Mouse (Mus musculus): ENCODE data around the gene Cd163.
"Not testable (repeated sequence)": the region's sequence is repeated elsewhere in the genome, so short reads cannot be mapped to it uniquely, and the experiment has no call there.

Cd163 gene

DNA sequence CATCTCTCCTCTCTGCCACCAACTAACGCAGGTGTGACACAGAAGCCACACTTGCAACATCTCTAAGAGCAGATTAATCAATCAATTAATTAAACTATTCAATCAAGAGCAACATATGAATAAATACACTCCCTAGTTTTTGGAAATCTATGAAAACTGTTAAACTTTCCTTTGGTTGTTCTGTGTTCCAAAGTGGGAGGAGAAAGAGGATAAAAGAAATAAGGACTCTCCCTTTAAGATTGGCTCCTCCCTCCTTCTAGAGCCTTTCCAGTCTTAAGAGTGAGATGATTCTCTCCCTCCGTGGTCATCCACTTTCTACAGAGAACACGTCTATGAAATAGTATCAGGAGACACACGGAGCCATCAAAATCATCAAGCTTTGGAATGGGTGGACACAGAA is at the start of gene Cd163:
Gene Cd163 (plus strand): TSS at position 301 of the 400 bp plus-strand sequence.
- no peak for DNase-seq

DNA sequence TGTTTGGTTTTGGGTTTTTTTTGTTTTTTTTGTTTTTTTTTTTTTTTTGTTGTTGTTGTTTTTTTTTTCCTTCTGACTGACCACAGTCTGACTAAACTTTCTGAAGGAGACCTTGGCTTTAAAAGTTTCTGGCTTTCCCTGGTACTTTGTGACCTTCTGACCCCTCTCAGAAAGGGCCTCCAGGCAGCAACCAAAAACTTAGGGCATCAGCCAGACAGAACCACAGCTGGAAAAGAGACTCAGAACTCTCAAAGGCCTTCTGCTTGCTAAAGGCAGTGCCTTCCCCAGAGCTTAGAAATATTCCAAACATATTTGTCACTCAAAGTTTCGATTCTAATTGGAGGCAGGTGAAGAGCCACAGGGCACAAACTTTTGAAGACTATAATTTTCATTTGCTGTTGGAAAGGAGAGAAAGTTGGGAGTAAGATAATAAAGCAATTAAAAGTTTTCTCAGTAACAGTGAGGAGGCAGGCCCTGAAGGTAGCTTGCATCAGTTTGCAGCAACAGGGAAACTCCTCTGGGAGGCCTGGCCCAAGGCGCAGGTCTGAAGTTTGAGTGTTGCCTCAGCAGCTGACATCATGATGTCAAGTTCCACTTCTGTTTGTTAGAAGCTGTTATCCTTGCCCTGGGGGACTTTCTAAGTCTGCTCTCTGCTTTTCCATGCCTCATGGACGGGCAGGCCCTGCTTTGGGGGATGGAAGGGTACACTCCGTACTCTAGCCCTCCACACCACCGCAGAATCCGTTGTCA is 48.6 kb upstream of the Cd163 start:
- no peak for DNase-seq

DNA sequence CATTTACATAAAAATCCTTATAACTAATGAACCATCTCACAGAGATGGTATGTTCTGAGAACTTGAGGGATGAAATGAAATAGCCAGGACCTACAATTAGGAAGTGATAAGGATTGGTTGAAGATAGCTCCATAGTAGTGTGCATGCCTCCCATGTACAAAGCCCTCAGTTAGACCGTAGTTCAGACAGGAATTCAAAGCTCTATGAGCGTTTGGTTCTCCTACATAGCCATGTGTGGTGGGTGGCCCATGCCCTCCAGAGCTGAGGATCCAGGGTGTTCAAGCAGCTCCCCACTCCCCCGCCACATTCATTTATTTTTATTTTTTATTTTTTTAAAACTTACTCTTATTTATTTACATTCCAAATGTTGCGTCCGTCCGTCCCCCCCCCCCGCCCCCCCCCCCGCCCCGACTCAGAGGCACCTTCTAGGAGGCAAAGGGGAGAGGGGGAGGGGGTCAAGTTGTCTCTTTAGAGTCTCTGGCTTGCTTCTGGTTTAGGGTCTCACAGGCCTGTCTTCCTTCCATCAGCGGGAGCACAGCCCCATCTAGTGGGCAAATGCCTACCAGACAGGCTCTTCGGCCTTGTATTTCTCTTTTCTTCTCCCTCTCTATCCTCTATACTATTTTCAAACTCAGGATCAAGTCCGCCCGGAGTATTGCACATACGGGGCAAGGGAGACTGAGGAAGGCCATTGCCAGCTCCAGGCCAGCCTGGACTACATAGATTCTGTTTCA is 44.1 kb upstream of the Cd163 start:
- DNase-seq = peak; percentile 27

DNA sequence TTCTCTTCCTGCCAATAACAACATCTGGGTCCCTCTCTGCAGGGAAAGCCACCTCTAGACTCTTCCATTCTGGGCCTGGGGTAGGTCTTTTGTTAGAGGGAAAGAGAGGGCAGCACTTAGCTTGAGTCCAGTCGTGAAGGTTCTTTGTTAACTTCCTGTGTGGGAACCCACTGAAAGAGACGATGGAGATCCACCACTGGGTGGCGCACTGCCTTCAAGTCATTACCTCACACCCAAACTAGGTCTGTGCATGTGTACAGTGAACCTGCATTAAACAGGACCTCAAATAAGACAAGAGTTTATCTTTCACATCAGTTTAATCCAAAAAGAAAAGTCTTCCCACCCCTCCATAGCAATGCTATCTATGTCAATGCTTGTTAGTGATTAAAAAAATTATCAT is 41.8 kb upstream of the Cd163 start:
- peak; percentile 37 for DNase-seq

DNA sequence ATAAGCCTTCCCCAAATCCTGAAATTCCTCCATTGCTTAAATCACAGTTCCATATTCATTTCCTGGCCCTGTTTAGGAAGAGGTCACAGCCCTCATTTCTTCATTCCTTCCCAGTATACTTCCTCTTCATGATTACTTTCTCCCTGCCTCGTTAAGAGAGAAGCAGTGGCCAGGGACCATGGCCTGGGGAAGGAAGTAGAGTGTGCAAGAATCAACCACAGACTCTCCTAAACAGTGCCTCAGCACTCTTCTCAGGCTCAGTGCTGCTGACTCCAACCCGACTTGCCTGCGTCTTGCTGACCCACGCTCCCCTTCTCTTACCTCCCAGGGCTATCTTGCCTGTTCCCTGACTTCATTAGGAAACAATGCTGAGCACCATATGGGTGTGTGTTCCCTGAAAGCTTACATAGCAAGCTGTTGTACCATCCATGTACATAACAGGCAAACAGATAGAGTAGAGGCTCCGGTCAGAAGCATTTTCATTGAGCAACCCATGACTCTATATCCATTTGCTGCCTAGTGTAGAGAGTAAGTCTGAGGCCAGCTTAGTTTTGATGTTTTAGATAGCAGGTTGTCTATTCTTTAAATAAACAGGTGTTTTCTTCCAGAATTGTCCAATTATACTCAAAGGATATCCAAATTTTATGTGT is 31.1 kb upstream of the Cd163 start:
- DNase-seq = no peak

DNA sequence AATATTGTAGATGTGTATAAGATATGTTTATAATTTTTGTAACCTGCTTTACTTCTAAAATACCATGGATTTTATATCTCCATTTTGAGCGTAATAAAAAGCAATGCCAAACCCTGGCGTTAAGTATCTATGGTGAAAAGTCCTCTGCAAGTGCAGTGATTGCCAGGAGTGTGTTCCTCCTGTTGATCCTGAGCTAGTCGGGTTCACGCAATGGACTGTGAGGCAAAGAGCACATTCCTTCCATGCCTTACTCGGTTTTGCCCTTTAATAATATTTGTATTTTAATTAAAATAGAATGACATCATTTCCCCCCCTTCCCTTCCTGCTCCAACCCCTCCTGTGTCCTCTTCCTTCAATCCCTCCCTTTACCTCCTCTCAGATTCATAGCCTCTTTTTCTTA is 26.8 kb upstream of the Cd163 start:
- no peak for DNase-seq

DNA sequence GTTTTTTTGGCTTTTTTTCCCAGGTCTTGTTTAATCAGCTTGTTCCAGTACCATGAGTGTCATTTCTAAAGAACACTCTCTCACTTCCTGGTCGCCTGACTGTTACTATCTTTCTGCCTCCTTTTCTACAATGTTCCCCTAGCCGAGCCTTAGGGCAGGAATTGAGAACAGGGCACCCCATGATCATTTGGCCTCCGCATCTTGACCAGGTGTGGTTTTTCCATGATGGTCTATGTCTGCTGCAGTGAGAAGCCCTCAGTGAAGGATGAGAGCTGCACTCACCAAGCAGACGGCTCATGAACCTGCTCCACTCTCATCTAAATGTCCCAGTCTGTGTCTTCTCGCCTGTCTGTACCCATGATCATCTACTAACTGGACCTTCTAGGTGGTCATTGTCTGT is 26.2 kb upstream of the Cd163 start:
- DNase-seq = no peak

DNA sequence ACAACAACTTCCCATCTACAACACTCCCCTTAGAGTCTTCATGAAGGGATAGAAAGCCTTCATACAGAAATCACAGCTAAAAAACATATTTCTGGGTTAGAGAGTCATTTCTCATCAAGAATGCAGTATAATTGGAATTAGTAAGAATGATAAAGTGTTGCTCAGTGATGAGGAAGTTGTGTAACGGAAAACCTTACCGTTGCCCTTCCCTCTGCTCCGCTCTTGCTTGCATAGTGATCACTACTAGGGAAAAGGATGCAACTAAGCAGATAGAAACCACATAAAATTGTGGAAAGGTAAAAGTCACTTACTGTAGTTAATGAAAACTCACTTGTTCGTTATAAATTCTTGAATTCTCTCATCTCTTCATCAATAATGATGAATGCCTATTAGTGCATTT is 21.7 kb upstream of the Cd163 start:
- DNase-seq = no peak

DNA sequence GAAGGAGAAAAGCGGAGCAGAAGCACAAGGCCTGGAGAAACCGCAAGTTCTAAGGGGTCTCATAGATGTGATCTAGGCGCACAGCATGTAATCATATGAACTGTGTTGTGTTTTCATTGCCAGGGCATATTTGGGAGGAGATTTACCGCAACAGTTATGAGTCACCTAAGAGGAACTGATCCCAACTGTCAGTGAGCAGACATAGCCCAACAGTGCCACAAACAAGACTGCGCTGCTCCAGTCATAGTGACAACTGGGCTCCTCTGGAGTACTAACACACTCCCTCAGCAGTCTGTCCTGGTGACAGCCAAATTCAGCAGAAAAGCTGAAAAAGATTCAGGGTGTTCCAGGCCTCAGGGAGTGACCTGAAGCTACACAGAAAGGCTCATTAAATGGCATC is 7.1 kb upstream of the Cd163 start:
- DNase-seq = not testable (repeated sequence)

DNA sequence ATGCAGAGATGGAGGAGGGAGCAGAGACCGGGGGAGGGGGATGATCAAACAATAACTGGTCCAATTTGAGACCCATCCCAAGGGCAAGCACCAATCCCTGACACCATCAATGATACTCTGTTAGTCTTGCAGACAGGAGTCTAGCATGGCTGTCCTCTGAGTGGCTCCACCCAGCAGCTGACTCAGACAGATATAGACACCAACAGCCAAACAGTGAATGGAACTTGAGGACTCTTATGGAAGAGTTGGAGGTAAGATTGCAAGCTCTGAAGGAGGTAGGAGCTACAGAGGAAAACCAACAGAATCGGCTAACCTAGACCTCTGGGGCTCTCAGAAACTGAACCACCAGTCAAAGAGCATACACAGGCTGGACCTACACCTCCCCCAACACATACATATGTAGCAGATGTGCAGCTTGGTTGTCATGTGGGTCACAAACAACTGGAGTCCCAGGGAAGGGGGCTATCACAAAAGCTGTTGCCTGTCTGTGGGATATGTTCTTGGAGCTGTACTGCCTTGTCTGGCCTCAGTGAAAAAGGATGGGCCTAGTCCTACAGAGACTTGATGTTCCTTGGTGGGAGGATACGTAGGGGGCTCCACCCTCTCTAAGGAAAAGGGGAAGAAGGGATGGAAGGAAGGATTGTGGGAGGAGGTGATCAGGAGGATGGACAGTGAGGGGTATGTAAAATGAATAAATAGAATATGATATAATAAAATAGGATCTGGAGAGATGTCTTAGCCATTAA is 2.8 kb upstream of the Cd163 start:
- DNase-seq = no peak

DNA sequence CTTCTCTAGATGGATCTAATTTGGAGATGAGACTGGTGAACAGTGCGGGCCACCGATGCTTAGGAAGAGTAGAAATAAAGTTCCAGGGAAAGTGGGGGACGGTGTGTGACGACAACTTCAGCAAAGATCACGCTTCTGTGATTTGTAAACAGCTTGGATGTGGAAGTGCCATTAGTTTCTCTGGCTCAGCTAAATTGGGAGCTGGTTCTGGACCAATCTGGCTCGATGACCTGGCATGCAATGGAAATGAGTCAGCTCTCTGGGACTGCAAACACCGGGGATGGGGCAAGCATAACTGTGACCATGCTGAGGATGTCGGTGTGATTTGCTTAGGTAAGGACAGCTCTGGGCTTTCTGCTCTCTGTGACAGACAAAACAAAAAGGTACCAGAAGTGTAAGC is 4.5 kb downstream of the Cd163 start:
- DNase-seq = peak; percentile 8

DNA sequence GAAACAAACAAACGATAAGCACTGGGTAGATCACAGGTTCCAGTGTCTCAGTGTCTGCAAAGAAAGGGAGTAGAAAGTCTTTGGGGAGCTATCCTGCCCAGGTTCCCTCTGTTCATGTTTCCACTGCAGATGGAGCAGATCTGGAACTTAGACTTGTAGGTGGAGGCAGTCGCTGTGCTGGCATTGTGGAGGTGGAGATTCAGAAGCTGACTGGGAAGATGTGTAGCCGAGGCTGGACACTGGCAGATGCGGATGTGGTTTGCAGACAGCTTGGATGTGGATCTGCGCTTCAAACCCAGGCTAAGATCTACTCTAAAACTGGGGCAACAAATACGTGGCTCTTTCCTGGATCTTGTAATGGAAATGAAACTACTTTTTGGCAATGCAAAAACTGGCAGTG is 7.8 kb downstream of the Cd163 start:
- DNase-seq = no peak

DNA sequence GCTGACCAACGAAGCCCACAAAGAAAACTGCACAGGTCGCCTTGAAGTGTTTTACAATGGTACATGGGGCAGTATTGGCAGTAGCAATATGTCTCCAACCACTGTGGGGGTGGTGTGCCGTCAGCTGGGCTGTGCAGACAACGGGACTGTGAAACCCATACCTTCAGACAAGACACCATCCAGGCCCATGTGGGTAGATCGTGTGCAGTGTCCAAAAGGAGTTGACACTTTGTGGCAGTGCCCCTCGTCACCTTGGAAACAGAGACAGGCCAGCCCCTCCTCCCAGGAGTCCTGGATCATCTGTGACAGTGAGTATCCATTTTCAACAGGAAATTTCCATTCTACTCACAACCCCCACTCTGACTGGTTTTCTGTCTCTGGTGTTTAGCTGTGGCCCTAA is 15.9 kb downstream of the Cd163 start:
- DNase-seq = no peak

DNA sequence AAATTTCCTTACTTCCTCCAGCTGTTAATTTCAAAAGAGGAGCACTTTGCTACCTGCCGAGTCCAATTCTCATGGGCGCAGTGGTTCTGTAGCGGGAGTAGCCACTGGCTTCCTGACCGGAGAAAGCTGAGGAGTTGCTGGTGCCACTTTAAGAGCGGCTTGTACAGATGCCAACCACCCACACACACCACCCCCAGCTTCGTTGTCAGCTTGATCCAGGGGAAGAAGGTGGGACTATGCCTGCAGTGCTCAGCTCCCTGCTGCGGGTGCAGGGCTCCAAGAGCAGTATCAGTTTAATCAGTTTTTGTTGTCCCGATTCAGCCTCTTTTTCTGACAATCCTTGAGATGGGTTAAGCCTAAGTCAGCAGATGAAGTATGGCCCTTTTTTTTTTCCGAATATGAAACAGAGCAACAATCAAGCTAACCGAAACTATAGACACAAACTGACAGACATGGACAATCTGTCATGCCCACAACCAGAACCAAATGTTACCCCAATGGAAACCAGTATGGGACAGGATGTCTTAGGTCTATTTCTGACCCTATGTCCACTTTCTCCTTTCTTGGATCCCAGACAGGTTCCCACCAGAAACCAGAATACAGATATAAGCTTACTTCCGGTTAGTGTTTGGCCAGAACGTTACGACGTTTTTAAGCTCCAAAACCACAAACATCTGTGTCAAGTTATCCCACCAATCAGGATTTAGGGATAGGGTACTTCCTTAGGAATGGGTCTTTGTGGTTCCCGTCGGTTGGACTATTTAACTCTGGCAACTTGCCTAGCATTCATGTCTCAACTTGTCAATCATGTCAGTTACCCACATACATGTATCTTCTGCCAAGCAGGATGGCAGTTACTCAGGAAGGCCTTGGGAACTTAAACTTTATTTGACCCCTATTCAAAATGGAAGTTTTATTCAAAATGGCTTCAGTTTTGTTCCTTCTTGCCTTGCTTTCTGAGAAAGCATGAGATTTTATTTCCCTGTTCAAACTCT is 17.3 kb downstream of the Cd163 start:
- DNase-seq = no peak

DNA sequence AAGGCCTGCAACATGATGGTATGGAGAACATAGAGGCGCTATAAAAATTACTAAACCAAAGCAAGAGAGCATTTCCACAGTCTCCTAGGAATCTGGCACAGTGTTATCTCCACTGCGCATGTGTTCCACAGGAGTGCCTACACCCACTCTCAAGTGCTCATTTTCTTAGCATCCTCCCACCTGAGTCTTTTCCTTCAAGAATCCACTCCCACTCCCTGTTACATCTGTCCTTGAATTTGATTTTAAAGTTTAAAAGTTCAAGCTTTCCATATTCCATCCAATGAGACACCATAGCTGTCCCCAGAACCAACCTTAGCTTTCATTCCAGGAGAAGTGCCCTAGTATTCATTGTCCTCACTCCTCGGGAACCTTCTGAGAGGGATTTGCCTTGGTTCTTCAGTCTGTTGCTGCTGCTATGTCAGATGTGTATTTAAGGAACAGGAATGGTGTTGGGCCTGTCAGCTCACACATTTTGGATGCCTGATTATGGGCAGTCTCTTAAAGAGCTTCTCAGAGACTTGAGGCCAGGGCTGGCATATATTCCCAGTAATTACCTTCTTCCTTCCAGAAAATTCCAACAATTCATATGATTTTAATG is 24.0 kb downstream of the Cd163 start:
- no peak for DNase-seq

DNA sequence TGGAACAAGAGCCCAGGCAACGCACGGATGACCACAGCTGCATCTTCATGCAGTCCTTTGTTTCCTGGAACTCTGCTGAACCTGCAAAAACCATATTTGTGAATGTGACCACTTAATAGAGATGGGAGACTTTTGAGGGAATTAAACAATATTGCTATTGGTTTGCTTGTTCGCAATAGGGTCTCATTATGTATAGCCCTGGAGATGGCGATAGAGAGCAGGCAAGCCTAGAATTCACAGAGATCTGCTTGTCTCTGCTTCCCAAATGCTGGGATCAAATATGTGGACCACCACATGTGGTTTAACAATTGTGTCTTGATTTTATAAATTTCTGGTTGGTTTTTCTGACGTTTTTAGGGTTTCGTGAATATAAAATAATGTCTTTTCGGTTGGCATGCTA is 25.2 kb downstream of the Cd163 start:
- no peak for DNase-seq

DNA sequence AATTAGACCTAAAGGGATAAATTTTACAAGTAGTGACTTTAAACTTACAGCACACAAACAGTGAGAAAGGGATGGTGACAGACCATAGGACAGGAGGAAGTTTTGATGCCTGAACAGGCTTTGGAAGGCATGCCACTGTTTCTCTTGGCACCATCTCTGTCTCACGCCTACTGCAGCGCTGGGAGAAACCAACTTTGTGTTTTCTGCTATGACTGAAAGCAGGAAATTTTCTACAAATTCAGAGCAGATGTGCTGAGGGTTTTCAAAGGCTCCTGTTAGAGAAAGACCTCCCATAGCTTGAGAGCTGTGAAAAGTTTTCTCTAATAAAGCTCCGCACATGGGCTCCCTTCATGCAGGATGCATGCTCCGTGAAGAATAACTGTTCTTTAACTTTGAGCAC is 40.6 kb downstream of the Cd163 start:
- DNase-seq = no peak

DNA sequence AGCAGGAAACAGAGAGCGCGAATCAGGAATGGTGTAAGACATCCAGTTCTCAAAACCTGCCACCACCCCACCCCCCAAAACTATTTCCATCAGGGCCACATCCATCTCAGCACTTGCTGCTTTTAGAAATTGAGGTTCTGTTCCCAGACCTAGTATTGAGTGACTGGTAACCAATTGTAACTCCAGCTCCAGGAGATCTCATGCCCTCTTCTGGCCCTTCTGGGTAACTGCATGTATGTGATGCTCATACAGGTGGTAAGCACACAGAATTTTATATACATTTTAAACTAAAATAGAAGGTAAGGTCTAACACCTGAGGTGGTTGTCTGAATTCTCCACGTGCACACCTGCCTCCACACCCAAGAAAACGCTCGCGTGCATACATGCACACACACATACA is 42.2 kb downstream of the Cd163 start:
- no peak for DNase-seq

DNA sequence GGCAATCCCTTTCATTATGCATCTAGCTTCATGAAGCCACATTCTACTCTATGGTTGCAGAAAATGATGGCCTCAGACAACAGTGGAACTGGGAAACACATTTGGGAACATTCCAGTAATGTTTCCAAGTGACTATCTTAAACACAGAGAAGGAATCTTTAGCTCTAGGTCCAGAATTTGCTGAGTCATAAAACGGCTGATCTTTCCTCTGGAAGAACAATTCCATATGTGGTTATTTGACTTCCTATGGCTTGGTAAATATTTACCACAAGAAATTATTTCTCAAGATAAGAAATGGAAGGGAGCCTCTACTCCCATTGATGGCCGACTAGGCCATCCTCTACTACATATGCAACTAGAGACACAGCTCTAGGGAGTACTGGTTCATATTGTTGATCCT is 48.8 kb downstream of the Cd163 start:
- DNase-seq = no peak

DNA sequence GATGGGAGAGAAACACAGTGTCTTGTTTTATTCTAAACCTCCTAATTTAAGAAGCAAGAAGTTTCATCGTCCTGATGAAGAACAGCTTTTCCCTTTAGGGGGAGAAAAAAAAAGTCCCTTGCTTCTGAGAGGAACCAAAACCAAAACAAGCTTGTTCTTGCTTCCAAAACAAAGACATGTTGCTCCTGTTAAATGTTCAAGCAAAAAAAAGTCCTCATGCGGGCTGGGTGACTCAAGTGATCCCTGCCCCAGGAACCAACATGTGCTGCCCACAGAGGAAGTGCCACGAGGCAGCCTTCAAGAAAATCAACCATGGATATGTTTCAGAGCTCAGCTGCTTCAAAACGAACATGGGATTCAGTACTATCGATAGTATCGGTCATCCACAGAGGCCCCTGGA is 54.5 kb downstream of the Cd163 start:
- DNase-seq = no peak

DNA sequence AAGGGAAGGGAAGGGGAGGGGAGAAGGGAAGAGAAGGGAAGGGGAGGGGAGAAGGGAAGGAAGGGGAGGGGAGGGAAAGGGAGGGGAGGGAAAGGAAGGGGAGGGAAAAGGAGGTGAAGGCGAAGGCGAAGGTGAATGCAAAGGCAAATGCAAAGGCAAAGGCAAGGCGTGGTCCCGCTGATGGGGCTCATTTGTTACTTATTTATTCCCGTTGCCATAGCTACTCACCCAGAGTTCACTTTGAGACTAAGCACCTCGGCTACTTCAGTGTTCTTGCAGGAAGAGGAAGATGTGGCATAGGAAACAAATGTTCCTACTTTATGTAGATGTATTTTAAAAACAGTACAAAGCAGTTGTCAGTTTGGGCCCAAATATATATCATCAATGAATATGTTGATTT is 56.1 kb downstream of the Cd163 start:
- DNase-seq = no peak

DNA sequence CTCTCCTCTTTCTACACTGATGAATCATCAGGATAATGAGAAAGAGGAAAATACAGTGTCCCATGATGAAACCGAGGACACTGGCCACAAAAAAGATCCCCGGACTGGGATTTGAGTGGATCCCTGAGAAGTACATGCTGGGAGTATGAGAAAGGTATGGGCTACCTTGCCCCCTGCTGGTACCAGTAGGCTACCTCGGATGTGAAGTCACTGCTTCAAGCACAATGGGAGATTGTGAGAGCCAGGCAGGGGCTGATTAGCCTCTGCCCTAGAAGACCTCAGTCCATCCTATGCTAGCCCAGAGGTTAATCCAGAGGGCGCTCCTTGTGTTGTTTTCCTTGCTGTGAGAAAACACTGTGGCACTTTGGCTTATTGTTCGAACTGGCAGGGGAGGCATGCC is 59.9 kb downstream of the Cd163 start:
- DNase-seq = no peak

All from cerebellum, adult 8-10 months (tissue).